Mouse (Mus musculus) MEL (cell line): ENCODE results near the gene Naa35. TPM values are rescaled to one million over a fixed set of nuclear protein-coding genes. Genes with fewer than 3 reads are reported as not detected.

ENCODE experiments used
- DNase-seq: peaks from one replicate; pipeline ENCODE4 v3.0.0; 2011; ENCODE audit warnings: low read depth, low spot score
- H3K27ac ChIP-seq: 2 replicates; pipeline ENCODE4 v1.5.1; 2012; ENCODE audit warnings: low read depth, mild to moderate bottlenecking, control low read depth, low read length, moderate library complexity; ENCODE audit not compliant: control insufficient read depth
- H3K27me3 ChIP-seq, 2 experiments: fragments of 150-350 bp in 1 of 2; sonication (generic) in 1 of 2; 2 replicates each; pipeline ENCODE4 v1.6.1; 2012; ENCODE audit warnings: low read length in 2 of 2, mild to moderate bottlenecking in 2 of 2, improper control_type of control experiment in 1 of 2, moderate library complexity in 1 of 2; ENCODE audit not compliant: insufficient read depth in 2 of 2, control insufficient read depth in 1 of 2
- H3K36me3 ChIP-seq, 2 experiments: 2 replicates each; pipeline ENCODE4 v1.6.1; 2012 to 2014; ENCODE audit warnings: low read length in 2 of 2, improper control_type of control experiment in 1 of 2, inconsistent platforms in 1 of 2, mild to moderate bottlenecking in 1 of 2; ENCODE audit not compliant: insufficient read depth in 2 of 2, control insufficient read depth in 1 of 2
- H3K4me1 ChIP-seq, 2 experiments: fragments of 150-350 bp in 1 of 2; sonication (generic) in 1 of 2; 2 replicates each; pipeline ENCODE4 v1.6.1; 2012; ENCODE audit warnings: low read length in 2 of 2, improper control_type of control experiment in 1 of 2, mild to moderate bottlenecking in 1 of 2; ENCODE audit not compliant: insufficient read depth in 2 of 2, control insufficient read depth in 1 of 2
- H3K4me3 ChIP-seq, 2 experiments: fragments of 150-350 bp in 1 of 2; sonication (generic) in 1 of 2; 2 replicates each; pipeline ENCODE4 v1.5.1; 2012; ENCODE audit warnings: low read depth in 2 of 2, low read length in 2 of 2, mild to moderate bottlenecking in 2 of 2, moderate library complexity in 2 of 2, control low read depth in 1 of 2, improper control_type of control experiment in 1 of 2; ENCODE audit not compliant: control insufficient read depth in 1 of 2, insufficient read depth in 1 of 2
- H3K79me2 ChIP-seq: 2 replicates; pipeline ENCODE4 v1.6.1; 2012; ENCODE audit warnings: mild to moderate bottlenecking, low read length, moderate library complexity; ENCODE audit not compliant: control insufficient read depth, poor library complexity, insufficient read depth
- H3K9ac ChIP-seq: 2 replicates; pipeline ENCODE4 v1.6.1; 2012; ENCODE audit warnings: low read depth, mild to moderate bottlenecking, control low read depth, low read length, moderate library complexity; ENCODE audit not compliant: control insufficient read depth, poor library complexity, severe bottlenecking
- H3K9me3 ChIP-seq: fragments of 150-350 bp; sonication (generic); replicated peaks from 2 replicates; pipeline ENCODE4 v1.6.1; 2012; ENCODE audit warnings: mild to moderate bottlenecking, low read length, improper control_type of control experiment, moderate library complexity; ENCODE audit not compliant: insufficient read depth
- BHLHE40 ChIP-seq: IDR thresholded peaks from 2 replicates; pipeline ENCODE4 v1.6.1; 2012; ENCODE audit warnings: low read depth, mild to moderate bottlenecking, inconsistent platforms, low read length, improper control_type of control experiment, borderline replicate concordance
- CHD1 ChIP-seq: IDR thresholded peaks from 2 replicates; pipeline ENCODE4 v1.6.1; 2012; ENCODE audit warnings: low read depth, mild to moderate bottlenecking, inconsistent platforms, low read length, improper control_type of control experiment
- CHD2 ChIP-seq: IDR thresholded peaks from 2 replicates; pipeline ENCODE4 v1.6.1; 2011; ENCODE audit warnings: low read length, improper control_type of control experiment
- EP300 ChIP-seq, 2 experiments: IDR thresholded peaks; 2 replicates each; pipeline ENCODE4 v1.6.1; 2011; ENCODE audit warnings: improper control_type of control experiment in 2 of 2, low read length in 2 of 2, low read depth in 1 of 2, mild to moderate bottlenecking in 1 of 2
- ETS1 ChIP-seq: IDR thresholded peaks from 2 replicates; pipeline ENCODE4 v1.6.1; 2012; ENCODE audit warnings: low read depth, mild to moderate bottlenecking, inconsistent platforms, low read length, improper control_type of control experiment, moderate library complexity
- GABPA ChIP-seq: IDR thresholded peaks from 2 replicates; pipeline ENCODE4 v1.6.1; 2012; ENCODE audit warnings: low read depth, mild to moderate bottlenecking, inconsistent platforms, low read length, improper control_type of control experiment, moderate library complexity
- HCFC1 ChIP-seq: IDR thresholded peaks from 2 replicates; pipeline ENCODE4 v1.6.1; 2012; ENCODE audit warnings: low read depth, mild to moderate bottlenecking, inconsistent platforms, low read length, improper control_type of control experiment, moderate library complexity
- JUND ChIP-seq: IDR thresholded peaks from 2 replicates; pipeline ENCODE4 v1.6.1; 2011; ENCODE audit warnings: low read depth, mild to moderate bottlenecking, improper control_type of control experiment, low read length
- MAZ ChIP-seq: IDR thresholded peaks from 2 replicates; pipeline ENCODE4 v1.6.1; 2012; ENCODE audit warnings: low read depth, mild to moderate bottlenecking, inconsistent platforms, low read length, improper control_type of control experiment
- MYB ChIP-seq: IDR thresholded peaks from 2 replicates; pipeline ENCODE4 v1.6.1; 2011; ENCODE audit warnings: mild to moderate bottlenecking, low read depth, low read length, improper control_type of control experiment
- MYC ChIP-seq: IDR thresholded peaks from 2 replicates; pipeline ENCODE4 v1.6.1; 2011; ENCODE audit warnings: low read depth, mild to moderate bottlenecking, low read length, improper control_type of control experiment, moderate library complexity
- NELFE ChIP-seq: IDR thresholded peaks from 2 replicates; pipeline ENCODE4 v1.6.1; 2011; ENCODE audit warnings: low read depth, low read length, improper control_type of control experiment
- POLR2AphosphoS5 ChIP-seq: IDR thresholded peaks from 2 replicates; pipeline ENCODE4 v1.6.1; 2012; ENCODE audit warnings: low read depth, borderline replicate concordance, mild to moderate bottlenecking, inconsistent platforms, low read length, moderate library complexity, mixed read lengths
- RCOR1 ChIP-seq: IDR thresholded peaks from 2 replicates; pipeline ENCODE4 v1.6.1; 2012; ENCODE audit warnings: low read depth, mild to moderate bottlenecking, inconsistent platforms, low read length, improper control_type of control experiment
- SIN3A ChIP-seq: IDR thresholded peaks from 2 replicates; pipeline ENCODE4 v1.6.1; 2012; ENCODE audit warnings: low read length, improper control_type of control experiment, inconsistent platforms
- USF1 ChIP-seq: IDR thresholded peaks from 2 replicates; pipeline ENCODE4 v1.6.1; 2014; ENCODE audit warnings: low read depth, mild to moderate bottlenecking, inconsistent platforms, low read length, improper control_type of control experiment, moderate library complexity
- USF2 ChIP-seq, 2 experiments: IDR thresholded peaks; 2 replicates each; pipeline ENCODE4 v1.6.1; 2011 to 2012; ENCODE audit warnings: improper control_type of control experiment in 2 of 2, low read length in 2 of 2, borderline replicate concordance in 1 of 2, inconsistent platforms in 1 of 2, low read depth in 1 of 2, mild to moderate bottlenecking in 1 of 2; ENCODE audit not compliant: insufficient read depth in 1 of 2
- ZC3H11A ChIP-seq: IDR thresholded peaks from 2 replicates; pipeline ENCODE4 v1.6.1; 2012; ENCODE audit warnings: low read depth, mild to moderate bottlenecking, inconsistent platforms, low read length, improper control_type of control experiment
- ZNF384 ChIP-seq: IDR thresholded peaks from 2 replicates; pipeline ENCODE4 v1.6.1; 2012; ENCODE audit warnings: low read depth, mild to moderate bottlenecking, inconsistent platforms, low read length, improper control_type of control experiment
- polyA plus RNA-seq, 2 experiments: library from polyadenylated mRNA; stranded (reverse) in 1 of 2; unstranded in 1 of 2; fragments of >175 nt in 1 of 2; fragments of >200 nt in 1 of 2; gene quantifications; 2 replicates each; pipeline versions ENCODE4 v1.2.1 to v1.2.4; 2012; ENCODE audit warnings: low replicate concordance in 2 of 2, low read depth in 1 of 2; ENCODE audit not compliant: insufficient read length in 2 of 2, insufficient read depth in 1 of 2, missing spikeins in 1 of 2
- total RNA-seq: library from RNA; depleted of rRNA; stranded (reverse); fragments of 300-350 nt; gene quantifications from 2 replicates; pipeline ENCODE4 v1.2.3, GENCODE M21; 2012

Gene Naa35
- total and polyA plus RNA-seq, 3 experiments, result 19.5 to 44.4 TPM; not detected in 1

DNA sequence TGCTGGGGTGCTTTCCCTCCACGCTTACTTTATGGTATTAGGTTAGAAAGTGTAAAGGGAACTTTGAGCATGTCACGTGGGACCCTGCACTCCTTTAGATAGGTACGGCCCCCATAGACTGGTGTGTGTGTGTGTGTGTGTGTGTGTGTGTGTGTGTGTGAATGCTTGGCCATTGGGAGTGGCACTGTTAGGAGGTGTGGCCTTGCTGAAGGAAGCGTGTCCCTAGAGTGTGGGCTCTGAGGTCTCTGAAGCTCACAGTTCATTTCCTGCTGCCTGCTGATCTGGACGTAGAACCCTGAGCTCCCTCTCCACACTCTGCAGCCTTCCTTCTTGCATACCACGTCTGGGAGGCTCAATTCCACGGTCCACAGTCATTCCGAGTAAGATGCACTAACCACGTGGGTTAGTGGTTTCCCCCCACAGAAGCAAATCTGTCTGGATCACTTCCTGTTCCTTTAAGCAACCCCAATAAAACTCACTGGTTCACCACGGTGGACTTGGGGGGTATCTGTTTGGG lies 71.3 kb downstream of the Naa35 start:
- H3K27ac ChIP-seq, result no peak overlapping the region

GRCm38 (mm10) chr13:59656975-59657388 lies 71.9 kb downstream of the Naa35 start:
- no peaks in the 10 kb centered on the region for H3K79me2 ChIP-seq
- no peak overlapping the region for H3K9ac ChIP-seq
- H3K9me3 ChIP-seq, result no peaks in the 10 kb centered on the region
- DNase-seq, result no peak
- TF ChIP-seq RCOR1 (no peak), NELFE (no peak)
- H3K36me3 ChIP-seq, result peaks cover 0 to 2% of the 10 kb centered on the region in 2 experiments; a peak in 2 of 4 replicates
- no peak overlapping the region for H3K4me3 ChIP-seq
- no peaks in the 10 kb centered on the region for H3K4me1 ChIP-seq
- no peak overlapping the region for H3K27ac ChIP-seq
- no peaks in the 10 kb centered on the region for H3K27me3 ChIP-seq

More for the DNA sequence above, 71.3 kb downstream of the Naa35 start:
- Histone ChIP-seq H3K4me3 (no peak overlapping the region), H3K79me2 (no peaks in the 10 kb centered on the region), H3K9me3 (no peaks in the 10 kb centered on the region), H3K27me3 (no peaks in the 10 kb centered on the region), H3K9ac (no peak overlapping the region)
- no peak for DNase-seq
- no peak for TF ChIP-seq JUND
- TF ChIP-seq SIN3A, result no peak
- no peak for TF ChIP-seq RCOR1
- TF ChIP-seq MAZ, result no peak
- TF ChIP-seq USF2 (IDR thresholded peaks at IDR 0.05; ENCODE audit: borderline replicate concordance in 1 of 2, insufficient read depth in 1 of 2, low read depth in 1 of 2, low read length in 2 of 2), result no peak
- TF ChIP-seq CHD2, result no peak
- no peak for TF ChIP-seq CHD1
- no peak for TF ChIP-seq MYC
- TF ChIP-seq ZC3H11A, result no peak
- TF ChIP-seq HCFC1, result no peak
- TF ChIP-seq USF1, result no peak
- no peak for TF ChIP-seq GABPA
- TF ChIP-seq ZNF384, result no peak
- no peak for TF ChIP-seq POLR2AphosphoS5
- no peak for TF ChIP-seq EP300 (IDR thresholded peaks at IDR 0.05; ENCODE audit: low read depth in 1 of 2, low read length in 2 of 2)
- TF ChIP-seq ETS1, result no peak
- no peak for TF ChIP-seq MYB
- TF ChIP-seq BHLHE40, result no peak
- TF ChIP-seq NELFE, result no peak
- TF ChIP-seq, all 39 proteins: peak for 0
- H3K36me3 ChIP-seq, result peaks cover 0 to 2% of the 10 kb centered on the region in 2 experiments; a peak in 2 of 4 replicates
- no peaks in the 10 kb centered on the region for H3K4me1 ChIP-seq
